Mouse (Mus musculus) limb, embryonic 15.5 days (tissue): Measurements from ENCODE around the gene Car10. TPM values are rescaled to one million over a fixed set of nuclear protein-coding genes. Genes with fewer than 3 reads are reported as not detected.

ENCODE experiments used
- ATAC-seq: fragments of 200-750 bp; cut with Nextera tagmentation; 2 replicates; pipeline ENCODE4 v1.8.0; 2017; ENCODE audit warnings: low read depth, moderate TSS enrichment; ENCODE audit not compliant: insufficient number of reproducible peaks, low FRiP score, low TSS enrichment
- H3K27ac ChIP-seq: fragments of 300-500 bp; sonication (generic); 2 replicates; pipeline ENCODE4 v1.5.1; 2015; ENCODE audit warnings: moderate library complexity, mild to moderate bottlenecking, inconsistent platforms
- H3K27me3 ChIP-seq: fragments of 300-500 bp; sonication (generic); 2 replicates; pipeline ENCODE4 v1.6.1; 2015; ENCODE audit warnings: inconsistent platforms
- H3K36me3 ChIP-seq: fragments of 300-500 bp; sonication (generic); 2 replicates; pipeline ENCODE4 v1.6.1; 2015; ENCODE audit warnings: inconsistent platforms
- H3K4me1 ChIP-seq: fragments of 300-500 bp; sonication (generic); 2 replicates; pipeline ENCODE4 v1.6.1; 2015; ENCODE audit warnings: inconsistent platforms
- H3K4me2 ChIP-seq: fragments of 300-500 bp; sonication (generic); 2 replicates; pipeline ENCODE4 v1.6.1; 2015; ENCODE audit warnings: mild to moderate bottlenecking, inconsistent platforms
- H3K4me3 ChIP-seq: fragments of 300-500 bp; sonication (generic); 2 replicates; pipeline ENCODE4 v1.5.1; 2015; ENCODE audit warnings: mild to moderate bottlenecking, inconsistent platforms
- H3K9ac ChIP-seq: fragments of 300-500 bp; sonication (generic); 2 replicates; pipeline ENCODE4 v1.6.1; 2015; ENCODE audit warnings: inconsistent platforms
- H3K9me3 ChIP-seq: fragments of 300-500 bp; sonication (generic); 2 replicates; pipeline ENCODE4 v1.6.1; 2016; ENCODE audit warnings: inconsistent platforms
- WGBS: fragments of 180-500 bp; shearing (Covaris S2); methylation state at CpG from one replicate; pipeline ENCODE4 v1.1.7; 2015; 5-methylcytosine and 5-hydroxymethylcytosine counted together
- polyA plus RNA-seq: library from polyadenylated mRNA; unstranded; fragments of >200 nt; fragmentation: Nextera tagmentation; extraction: Ambion mirVana; gene quantifications from 2 replicates; pipeline ENCODE4 v1.2.1, GENCODE M21; 2015

Gene Car10
- polyA plus RNA-seq, 1 experiment from 2014 or later: 1.2 TPM

DNA sequence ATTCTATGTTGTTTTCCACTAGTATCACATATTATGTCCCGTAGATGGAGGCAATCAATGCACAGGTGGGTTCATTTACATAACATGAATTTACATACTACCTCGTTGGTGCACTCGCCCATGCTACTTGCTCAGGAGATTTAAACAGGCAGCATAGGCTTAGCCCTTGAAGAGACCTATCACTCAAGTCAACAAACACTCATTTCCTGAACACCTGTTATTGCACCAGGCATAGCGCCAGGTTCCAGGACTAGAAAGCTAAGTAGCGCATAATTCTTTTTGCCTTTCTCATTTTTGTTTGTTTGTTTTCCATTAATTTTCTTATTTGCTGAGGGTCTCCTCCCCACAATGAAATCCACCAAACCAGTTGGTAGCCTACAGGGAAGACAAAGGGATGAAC, 333.7 kb downstream of the Car10 start:
- Histone ChIP-seq H3K9me3 (no peaks in the 10 kb centered on the region), H3K36me3 (no peaks in the 10 kb centered on the region), H3K4me1 (no peaks in the 10 kb centered on the region), H3K4me2 (no peak overlapping the region), H3K27ac (no peak overlapping the region), H3K27me3 (no peaks in the 10 kb centered on the region), H3K4me3 (no peak overlapping the region), H3K9ac (no peak overlapping the region)
- ATAC-seq: no peak
- WGBS: 75% methylated on average over 5 of the region's 5 CpGs

DNA sequence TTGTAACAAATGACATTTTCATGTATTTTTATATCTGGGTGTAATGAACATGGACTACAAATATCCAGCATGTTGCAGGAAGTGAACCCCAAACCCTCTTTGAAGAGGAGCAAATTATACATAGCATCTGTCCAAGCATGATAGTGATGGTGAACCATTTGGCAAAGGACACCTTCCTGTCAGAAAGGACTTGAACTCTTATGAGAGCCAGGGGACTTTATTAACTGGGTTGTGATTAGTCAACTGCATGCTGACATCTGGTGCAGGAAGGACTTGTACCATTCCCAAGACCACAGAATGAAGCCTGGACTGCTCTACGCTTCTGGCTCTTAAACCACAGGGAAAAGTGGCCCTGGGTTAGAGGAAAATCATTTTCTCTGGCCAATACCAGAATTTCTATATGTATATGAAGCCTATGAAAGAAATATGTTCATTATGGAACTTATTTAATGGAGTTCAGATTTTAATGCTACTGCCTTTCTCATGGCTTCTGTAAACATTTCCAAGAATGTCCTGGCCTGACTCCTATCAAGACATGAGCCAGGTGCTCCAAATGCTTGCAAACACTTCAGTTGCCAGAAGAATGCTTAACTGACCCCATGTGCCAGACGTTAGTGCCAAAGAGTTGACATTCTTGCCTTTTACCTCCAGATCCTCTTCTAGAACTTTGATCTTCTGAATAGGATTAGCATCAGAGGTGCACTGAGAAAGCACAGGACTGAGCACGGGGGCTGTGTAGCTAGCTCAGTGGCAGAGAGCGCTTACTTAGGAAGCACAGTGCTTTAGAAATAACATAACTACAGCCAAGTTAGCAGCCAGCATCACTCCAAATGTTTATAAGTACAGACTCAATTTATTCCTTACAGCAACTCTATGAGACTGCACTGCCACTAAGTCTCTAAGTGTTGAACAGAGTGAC, 337.4 kb downstream of the Car10 start:
- Histone ChIP-seq H3K9me3 (no peaks in the 10 kb centered on the region), H3K4me2 (no peak overlapping the region), H3K4me1 (no peaks in the 10 kb centered on the region), H3K27ac (no peak overlapping the region), H3K9ac (no peak overlapping the region), H3K27me3 (no peaks in the 10 kb centered on the region), H3K36me3 (no peaks in the 10 kb centered on the region), H3K4me3 (no peak overlapping the region)
- 51% methylated on average over 4 of the region's 4 CpGs for WGBS
- ATAC-seq: no peak

DNA sequence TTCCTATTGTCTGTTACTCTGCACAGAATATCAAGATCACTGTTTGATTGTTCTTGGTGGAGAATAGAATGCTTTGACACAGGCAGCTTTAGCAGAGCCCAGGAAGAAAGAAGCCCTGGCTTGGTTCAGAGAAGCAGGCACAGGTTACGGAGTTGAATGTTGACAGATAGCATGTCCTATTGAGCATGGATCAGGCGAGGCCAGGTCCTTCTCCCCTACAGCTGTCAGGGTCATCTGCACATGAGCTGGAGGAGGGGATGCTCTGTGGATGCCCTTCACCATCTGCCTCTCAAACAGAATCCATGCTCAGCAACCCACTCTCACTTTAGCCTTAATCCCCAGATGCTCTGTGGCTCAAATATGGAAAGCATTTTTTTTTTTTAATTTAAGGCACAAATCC, 339.1 kb downstream of the Car10 start:
- no peak overlapping the region for H3K4me2 ChIP-seq
- H3K9ac ChIP-seq: no peak overlapping the region
- no peaks in the 10 kb centered on the region for H3K27me3 ChIP-seq
- no peaks in the 10 kb centered on the region for H3K36me3 ChIP-seq
- H3K4me1 ChIP-seq: no peaks in the 10 kb centered on the region
- no peak for ATAC-seq
- no peak overlapping the region for H3K4me3 ChIP-seq
- no peaks in the 10 kb centered on the region for H3K9me3 ChIP-seq
- 69% methylated on average over 2 of the region's 2 CpGs for WGBS
- no peak overlapping the region for H3K27ac ChIP-seq

DNA sequence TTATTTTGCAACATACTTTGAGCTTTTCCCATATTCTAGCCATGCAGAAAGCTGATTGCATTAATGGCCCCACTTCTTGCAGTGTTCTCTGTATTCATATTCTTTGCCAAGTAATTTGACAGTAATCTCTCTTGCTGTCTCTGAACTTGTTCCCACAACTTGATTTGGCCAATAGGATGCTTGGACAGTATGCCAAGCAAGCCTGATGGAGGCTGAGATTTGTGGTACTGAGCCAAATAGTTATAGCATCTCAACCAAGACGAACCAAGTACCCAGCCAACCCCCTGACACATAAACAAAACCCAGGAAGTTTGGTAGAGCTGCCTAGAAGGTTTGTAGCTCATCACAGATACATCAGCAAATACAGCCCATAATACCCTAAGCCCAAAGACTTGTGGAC, 342.6 kb downstream of the Car10 start:
- WGBS: 81% methylated on average over 1 of the region's 1 CpGs
- no peaks in the 10 kb centered on the region for H3K36me3 ChIP-seq
- H3K27ac ChIP-seq: no peak overlapping the region
- H3K27me3 ChIP-seq: no peaks in the 10 kb centered on the region
- no peak overlapping the region for H3K4me2 ChIP-seq
- H3K4me3 ChIP-seq: no peak overlapping the region
- no peaks in the 10 kb centered on the region for H3K9me3 ChIP-seq
- no peaks in the 10 kb centered on the region for H3K4me1 ChIP-seq
- no peak for ATAC-seq
- no peak overlapping the region for H3K9ac ChIP-seq

DNA sequence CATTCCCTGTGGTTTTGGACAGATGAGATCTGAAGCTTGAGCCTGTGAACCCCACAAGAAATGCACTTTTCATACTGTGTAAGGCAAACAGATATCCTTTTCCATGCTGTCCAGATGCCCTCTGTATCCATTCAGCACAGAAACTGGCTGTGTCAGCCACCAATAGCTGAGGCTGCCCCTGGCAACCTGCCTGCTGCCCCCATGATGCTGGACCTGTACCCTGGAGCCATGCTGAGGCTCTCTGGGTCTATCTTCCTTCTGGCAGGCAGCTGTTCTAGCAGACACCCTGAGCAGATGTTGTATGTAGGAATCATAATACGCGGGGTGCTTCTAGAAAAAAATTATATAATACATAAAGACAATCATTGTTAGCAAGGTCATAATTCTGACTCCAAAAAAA, 345.9 kb downstream of the Car10 start:
- Histone ChIP-seq H3K9ac (no peak overlapping the region), H3K36me3 (no peaks in the 10 kb centered on the region), H3K4me3 (no peak overlapping the region), H3K9me3 (no peaks in the 10 kb centered on the region), H3K27me3 (no peaks in the 10 kb centered on the region), H3K27ac (no peak overlapping the region), H3K4me2 (no peak overlapping the region), H3K4me1 (no peaks in the 10 kb centered on the region)
- no peak for ATAC-seq
- 86% methylated on average over 2 of the region's 2 CpGs for WGBS

DNA sequence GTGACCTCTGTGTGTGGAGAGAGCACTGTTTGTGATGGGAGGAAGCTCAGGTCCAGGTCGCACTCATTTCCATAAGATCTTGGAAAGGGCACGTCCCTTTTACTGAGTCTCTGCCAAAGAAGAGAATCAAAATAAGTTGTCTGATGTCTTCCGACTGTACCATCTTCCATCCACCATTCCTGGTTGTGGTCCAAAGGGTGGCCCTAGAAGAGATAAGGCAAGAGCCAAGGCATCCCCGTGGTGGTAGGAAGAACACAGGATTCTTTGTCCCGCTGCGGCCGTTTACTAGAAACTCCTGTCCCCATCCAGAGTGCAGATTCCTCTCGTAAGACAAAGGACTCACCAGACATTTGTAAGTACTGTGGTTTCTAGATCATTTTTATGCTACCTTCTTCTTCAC, 346.9 kb downstream of the Car10 start:
- Histone ChIP-seq H3K36me3 (no peaks in the 10 kb centered on the region), H3K27me3 (no peaks in the 10 kb centered on the region), H3K4me3 (no peak overlapping the region), H3K9ac (no peak overlapping the region), H3K27ac (no peak overlapping the region), H3K9me3 (no peaks in the 10 kb centered on the region), H3K4me1 (no peaks in the 10 kb centered on the region), H3K4me2 (no peak overlapping the region)
- WGBS: 86% methylated on average over 8 of the region's 8 CpGs
- ATAC-seq: no peak

DNA sequence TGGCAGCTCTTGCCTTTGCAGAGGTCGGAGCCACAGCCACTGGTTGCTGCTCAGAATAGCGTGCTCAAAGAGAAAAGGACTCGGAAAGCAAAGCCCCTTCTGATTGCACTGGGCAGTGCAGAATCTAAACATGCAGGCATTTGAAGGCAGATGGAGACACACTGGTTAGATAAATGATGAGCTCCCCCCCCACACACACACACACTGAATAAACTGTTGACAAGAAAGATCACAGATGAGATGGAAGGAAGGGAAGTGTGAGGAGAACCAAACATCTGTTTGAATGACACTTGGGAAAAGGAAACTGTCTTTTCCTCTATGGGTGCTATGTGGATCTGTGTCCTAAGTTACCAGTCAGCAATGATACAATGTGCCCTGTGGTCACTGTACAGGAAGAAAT, 349.7 kb downstream of the Car10 start:
- H3K4me2 ChIP-seq: no peak overlapping the region
- no peak overlapping the region for H3K27ac ChIP-seq
- no peaks in the 10 kb centered on the region for H3K9me3 ChIP-seq
- no peak overlapping the region for H3K4me3 ChIP-seq
- no peaks in the 10 kb centered on the region for H3K27me3 ChIP-seq
- no peak for ATAC-seq
- H3K9ac ChIP-seq: no peak overlapping the region
- no peaks in the 10 kb centered on the region for H3K36me3 ChIP-seq
- 58% methylated on average over 3 of the region's 3 CpGs for whole genome bisulfite sequencing
- H3K4me1 ChIP-seq: no peaks in the 10 kb centered on the region

DNA sequence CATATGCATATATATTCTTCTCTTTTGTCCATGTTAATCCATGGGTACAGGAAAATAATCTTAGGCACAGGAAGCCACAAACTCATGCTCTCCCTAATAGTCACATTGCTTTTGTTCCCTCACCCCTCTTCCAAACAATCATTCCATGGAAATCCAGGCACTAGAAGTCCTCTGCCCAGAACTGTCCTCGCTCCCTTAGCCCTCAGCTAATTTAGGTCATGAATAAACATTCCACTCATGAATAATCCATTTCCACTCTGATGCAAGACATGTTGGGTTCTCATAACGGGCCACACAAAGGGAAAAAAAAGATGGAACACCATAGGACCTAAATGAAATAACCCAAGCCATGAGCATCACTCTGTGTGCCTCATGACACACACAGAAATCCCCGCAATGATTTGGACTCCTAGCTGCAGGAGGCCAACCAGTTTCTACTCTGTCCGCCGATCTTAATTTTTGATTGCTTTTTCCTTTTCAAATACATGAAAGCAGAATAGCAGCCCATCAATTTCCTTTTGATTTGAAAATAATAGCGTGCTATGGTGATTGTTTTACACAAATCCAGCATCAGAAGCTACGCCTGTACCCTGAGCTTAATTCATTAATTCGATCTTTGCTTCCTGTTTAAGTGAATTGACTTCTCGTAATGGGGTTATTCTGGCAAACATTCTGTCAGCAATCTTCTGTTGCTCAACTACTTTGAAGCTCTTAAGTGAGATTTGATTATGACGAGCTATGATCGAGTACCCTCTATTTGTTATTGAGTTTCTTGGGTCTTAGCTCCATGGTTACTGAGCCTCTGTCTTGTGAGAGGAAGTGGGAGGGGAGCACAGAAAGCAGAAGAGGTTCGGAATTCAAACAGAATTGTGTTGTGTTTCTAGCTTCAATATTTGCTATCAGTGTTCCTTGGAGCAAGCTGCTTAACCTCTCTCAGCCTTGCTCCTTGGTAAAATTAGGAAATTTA, 350.7 kb downstream of the Car10 start:
- no peak for ATAC-seq
- no peak overlapping the region for H3K4me2 ChIP-seq
- no peak overlapping the region for H3K9ac ChIP-seq
- no peak overlapping the region for H3K27ac ChIP-seq
- WGBS: 83% methylated on average over 12 of the region's 12 CpGs
- H3K9me3 ChIP-seq: no peaks in the 10 kb centered on the region
- no peaks in the 10 kb centered on the region for H3K4me1 ChIP-seq
- no peak overlapping the region for H3K4me3 ChIP-seq
- no peaks in the 10 kb centered on the region for H3K36me3 ChIP-seq
- no peaks in the 10 kb centered on the region for H3K27me3 ChIP-seq

DNA sequence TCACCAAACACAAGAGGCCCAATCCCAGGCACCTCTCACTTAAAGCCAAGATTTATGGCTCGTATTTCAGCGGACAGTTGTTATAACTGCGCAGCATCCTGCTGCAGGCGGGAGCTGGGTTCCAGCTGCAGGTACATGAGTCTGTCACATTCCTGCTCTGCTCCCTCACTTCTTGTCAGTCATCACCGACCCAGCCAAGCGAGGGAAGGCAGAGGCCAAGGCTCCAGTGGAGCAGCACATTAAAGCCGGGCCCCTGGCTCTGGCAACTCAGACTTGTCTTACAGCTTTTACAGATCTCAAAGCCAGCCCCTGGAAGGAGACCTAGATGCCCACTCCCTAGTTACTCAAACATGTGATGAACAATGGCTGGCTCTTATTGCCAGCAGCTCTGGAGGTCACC, 352.7 kb downstream of the Car10 start:
- WGBS: 47% methylated on average over 7 of the region's 7 CpGs
- no peak for ATAC-seq
- no peak overlapping the region for H3K4me3 ChIP-seq
- H3K9me3 ChIP-seq: no peaks in the 10 kb centered on the region
- H3K4me2 ChIP-seq: no peak overlapping the region
- H3K36me3 ChIP-seq: no peaks in the 10 kb centered on the region
- H3K9ac ChIP-seq: no peak overlapping the region
- H3K4me1 ChIP-seq: no peaks in the 10 kb centered on the region
- H3K27me3 ChIP-seq: no peaks in the 10 kb centered on the region
- no peak overlapping the region for H3K27ac ChIP-seq

DNA sequence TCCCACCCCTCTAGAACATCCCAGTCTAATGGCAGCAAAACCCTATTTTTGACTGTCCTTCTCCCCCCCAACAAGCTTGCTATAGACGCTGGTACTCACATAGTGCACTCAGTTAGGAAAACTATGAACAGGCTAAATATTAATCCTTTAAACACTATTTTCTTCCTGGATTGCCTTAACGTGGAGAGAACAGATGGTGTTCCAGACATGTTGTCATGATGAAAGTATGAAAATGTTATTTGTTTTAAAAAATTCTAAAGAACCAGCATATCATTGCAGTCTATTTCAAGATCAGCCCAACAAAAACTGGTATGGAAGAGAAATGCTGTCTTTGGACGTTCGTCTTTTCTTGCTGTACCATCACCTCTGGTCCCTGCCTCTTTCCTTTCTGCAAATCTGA, 368.4 kb downstream of the Car10 start:
- WGBS: 73% methylated on average over 4 of the region's 4 CpGs
- no peaks in the 10 kb centered on the region for H3K27me3 ChIP-seq

DNA sequence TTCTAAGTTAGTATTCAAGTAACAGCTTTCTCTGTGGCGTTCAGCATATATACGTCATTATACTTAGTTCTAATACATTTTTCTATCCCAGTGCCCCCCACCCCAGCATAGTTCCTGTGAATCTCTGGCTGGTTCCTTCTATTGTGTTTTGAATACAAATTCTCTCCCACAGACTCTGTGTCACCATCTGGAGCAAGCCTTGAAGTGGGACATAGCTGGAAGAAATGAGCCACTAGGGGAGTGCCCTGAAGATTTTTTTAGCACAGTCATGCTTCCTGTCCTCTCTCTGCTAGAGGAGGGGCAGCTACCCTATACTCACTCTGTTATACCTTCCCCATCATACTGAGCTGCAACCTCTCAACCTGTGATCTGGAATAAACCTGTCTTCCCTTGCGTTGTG, 369.9 kb downstream of the Car10 start:
- no peak overlapping the region for H3K4me3 ChIP-seq

More for the DNA sequence above, 368.4 kb downstream of the Car10 start:
- Histone ChIP-seq H3K4me1 (peaks cover 4% of the 10 kb centered on the region; the same call in 1 of the 2 replicates), H3K9me3 (no peaks in the 10 kb centered on the region), H3K27ac (no peak overlapping the region), H3K4me3 (no peak overlapping the region), H3K4me2 (no peak overlapping the region), H3K9ac (no peak overlapping the region), H3K36me3 (no peaks in the 10 kb centered on the region)
- no peak for ATAC-seq

DNA sequence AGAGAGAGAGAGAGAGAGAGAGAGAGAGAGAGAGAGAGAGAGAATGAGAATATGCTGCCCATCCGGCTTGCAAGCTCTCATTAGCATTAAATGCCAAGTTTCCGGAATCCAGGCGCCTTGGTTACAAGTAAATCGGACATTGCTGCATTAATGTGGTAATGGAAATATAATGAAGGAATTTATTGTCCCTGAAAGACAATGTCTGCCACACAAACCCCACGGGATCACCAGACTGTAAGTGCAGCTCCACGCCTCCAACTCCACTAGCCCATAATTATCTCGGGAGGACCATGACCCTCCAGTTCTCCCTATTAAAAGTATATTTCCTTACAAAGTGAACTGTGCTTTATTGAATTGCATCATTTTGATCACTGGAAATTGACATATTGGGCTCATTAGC, 372.9 kb downstream of the Car10 start:
- WGBS: 30% methylated on average over 7 of the region's 7 CpGs
- ATAC-seq: no peak
- no peak overlapping the region for H3K27ac ChIP-seq
- no peaks in the 10 kb centered on the region for H3K36me3 ChIP-seq
- no peaks in the 10 kb centered on the region for H3K27me3 ChIP-seq
- H3K4me2 ChIP-seq: no peak overlapping the region
- no peaks in the 10 kb centered on the region for H3K9me3 ChIP-seq
- H3K4me3 ChIP-seq: no peak overlapping the region
- peaks cover 6% of the 10 kb centered on the region for H3K4me1 ChIP-seq
- no peak overlapping the region for H3K9ac ChIP-seq

More for the DNA sequence above, 369.9 kb downstream of the Car10 start:
- no peak overlapping the region for H3K27ac ChIP-seq
- ATAC-seq: no peak
- no peaks in the 10 kb centered on the region for H3K27me3 ChIP-seq
- peaks cover 6% of the 10 kb centered on the region for H3K4me1 ChIP-seq
- no peaks in the 10 kb centered on the region for H3K9me3 ChIP-seq
- H3K4me2 ChIP-seq: no peak overlapping the region
- 58% methylated on average over 3 of the region's 3 CpGs for WGBS
- H3K36me3 ChIP-seq: no peaks in the 10 kb centered on the region
- no peak overlapping the region for H3K9ac ChIP-seq
